Mouse (Mus musculus): ENCODE measurements around the gene Skiv2l. TPM values are rescaled to one million over a fixed set of nuclear protein-coding genes. Genes with fewer than 3 reads are reported as not detected.
A peak's percentile ranks its signal among the peaks of the same experiment; 100 is the strongest.

The Skiv2l gene
- polyA plus RNA-seq, 1 experiment from 2014 or later: 34.0 TPM

DNA sequence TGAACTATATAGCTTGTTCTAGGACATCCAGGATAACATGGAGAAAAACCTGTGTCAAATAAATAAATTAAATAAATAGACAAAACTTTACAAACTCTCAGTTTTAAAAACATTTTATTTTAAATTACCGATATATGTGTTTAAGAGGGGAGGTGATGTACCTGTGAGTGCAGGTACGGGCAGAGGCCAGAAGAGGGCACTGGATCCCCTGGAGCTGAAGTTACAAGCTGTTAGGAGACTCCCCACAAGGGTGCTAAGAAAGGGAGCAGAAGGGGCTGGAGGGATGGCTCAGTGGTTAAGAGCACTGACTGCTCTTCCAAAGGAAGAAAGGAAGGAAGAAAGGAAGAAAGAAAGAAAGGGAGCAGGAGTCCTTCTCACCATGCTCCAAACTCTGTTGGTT lies 41.4 kb upstream of the Skiv2l start:
- H3K36me3 ChIP-seq: peaks cover 11% of the 10 kb centered on the region
- peaks cover 40% of the 10 kb centered on the region for H3K4me1 ChIP-seq
- H3K9ac ChIP-seq: no peak overlapping the region
- 84% methylated on average over 2 of the region's 2 CpGs for WGBS (ENCODE audit: insufficient replicate concordance)
- H3K27ac ChIP-seq: no peak overlapping the region
- H3K4me3 ChIP-seq: no peak overlapping the region
- no peak for ATAC-seq
- H3K27me3 ChIP-seq (replicated peaks): no peaks in the 10 kb centered on the region
- H3K9me3 ChIP-seq (replicated peaks): no peaks in the 10 kb centered on the region
- no peak overlapping the region for H3K4me2 ChIP-seq

DNA sequence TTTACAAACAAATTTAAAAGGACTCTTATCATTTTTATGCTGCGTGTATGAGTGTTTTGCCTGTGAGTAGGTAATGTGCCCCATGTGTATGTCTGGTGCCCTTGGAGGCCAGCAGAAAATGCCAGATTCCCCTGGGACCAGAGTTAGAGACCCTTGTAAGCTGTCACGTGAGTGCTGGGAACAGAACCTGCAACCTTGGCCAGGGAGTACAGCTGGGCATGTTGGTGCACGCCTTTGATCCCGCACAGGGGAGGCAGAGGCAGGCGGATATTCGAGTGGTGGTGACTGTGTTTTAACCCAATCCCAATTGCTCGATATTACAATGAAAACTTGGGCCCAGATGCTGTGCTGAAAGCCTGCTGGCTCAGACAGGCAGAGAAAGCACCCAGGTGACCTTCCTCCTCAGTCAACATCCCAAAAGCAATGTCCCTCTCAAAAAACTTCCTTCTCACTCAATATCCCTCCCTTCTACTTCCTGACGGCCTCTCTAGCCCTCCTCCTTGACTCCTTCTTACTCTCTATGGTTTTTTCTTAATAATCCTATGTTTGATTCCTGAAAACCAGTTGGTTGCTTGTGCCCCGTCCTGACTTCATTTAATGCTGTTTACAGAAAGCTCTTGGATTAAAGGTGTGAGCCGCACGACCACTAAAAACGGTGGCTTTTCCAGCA lies 40.2 kb upstream of the Skiv2l start:
- Histone ChIP-seq H3K9ac (no peak overlapping the region), H3K27me3 (replicated peaks) (no peaks in the 10 kb centered on the region), H3K9me3 (replicated peaks) (no peaks in the 10 kb centered on the region), H3K36me3 (no peaks in the 10 kb centered on the region), H3K4me3 (no peak overlapping the region), H3K27ac (no peak overlapping the region), H3K4me2 (no peak overlapping the region), H3K4me1 (peaks cover 39% of the 10 kb centered on the region)
- ATAC-seq: no peak
- WGBS (ENCODE audit: insufficient replicate concordance): 75% methylated on average over 12 of the region's 12 CpGs

DNA sequence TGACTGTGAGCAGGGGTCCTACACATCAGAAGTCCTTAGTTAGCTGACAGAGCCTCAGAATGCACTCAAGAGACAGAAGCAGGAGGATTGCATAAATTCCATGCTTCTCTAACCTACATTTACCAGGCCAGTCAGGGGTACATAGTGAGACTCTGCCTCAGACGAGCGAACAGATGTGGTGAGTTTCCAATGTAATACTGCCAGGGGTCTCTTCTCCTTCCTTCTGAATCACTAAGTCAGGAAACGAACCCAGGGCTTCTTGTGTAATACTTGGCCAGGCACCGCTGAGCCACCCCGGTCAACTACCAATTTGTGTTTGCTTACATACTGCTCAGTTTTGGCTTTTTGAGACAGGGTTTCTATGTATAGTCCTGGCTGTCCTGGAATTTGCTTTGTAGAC lies 37.9 kb upstream of the Skiv2l start:
- ATAC-seq: no peak
- H3K27me3 ChIP-seq (replicated peaks): no peaks in the 10 kb centered on the region
- 49% methylated on average over 5 of the region's 5 CpGs for WGBS (ENCODE audit: insufficient replicate concordance)
- H3K4me2 ChIP-seq: no peak overlapping the region
- H3K36me3 ChIP-seq: no peaks in the 10 kb centered on the region
- H3K4me3 ChIP-seq: no peak overlapping the region
- H3K27ac ChIP-seq: no peak overlapping the region
- H3K4me1 ChIP-seq: peaks cover 38% of the 10 kb centered on the region
- H3K9ac ChIP-seq: no peak overlapping the region
- H3K9me3 ChIP-seq (replicated peaks): no peaks in the 10 kb centered on the region

DNA sequence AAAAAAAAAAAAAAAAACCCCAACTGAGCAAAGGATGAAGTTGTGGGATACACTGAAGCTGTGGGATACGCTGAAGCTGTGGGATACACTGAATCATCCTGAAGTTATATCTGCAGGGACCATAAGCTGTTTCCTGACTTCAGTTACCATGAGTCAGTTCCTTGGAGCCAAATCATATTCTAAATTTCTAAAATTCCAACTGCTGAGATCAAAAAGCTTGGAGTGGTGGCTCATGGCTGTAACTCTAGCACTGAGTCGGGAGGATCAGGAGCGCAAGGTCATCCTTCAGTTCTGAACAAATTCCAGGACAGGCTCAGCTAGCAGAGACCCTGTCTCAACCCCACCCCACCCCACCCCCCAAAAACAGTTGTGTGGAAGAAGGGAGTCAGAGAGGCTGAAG lies 35.6 kb upstream of the Skiv2l start:
- 78% methylated on average over 3 of the region's 3 CpGs for WGBS (ENCODE audit: insufficient replicate concordance)
- H3K9ac ChIP-seq: no peak overlapping the region

DNA sequence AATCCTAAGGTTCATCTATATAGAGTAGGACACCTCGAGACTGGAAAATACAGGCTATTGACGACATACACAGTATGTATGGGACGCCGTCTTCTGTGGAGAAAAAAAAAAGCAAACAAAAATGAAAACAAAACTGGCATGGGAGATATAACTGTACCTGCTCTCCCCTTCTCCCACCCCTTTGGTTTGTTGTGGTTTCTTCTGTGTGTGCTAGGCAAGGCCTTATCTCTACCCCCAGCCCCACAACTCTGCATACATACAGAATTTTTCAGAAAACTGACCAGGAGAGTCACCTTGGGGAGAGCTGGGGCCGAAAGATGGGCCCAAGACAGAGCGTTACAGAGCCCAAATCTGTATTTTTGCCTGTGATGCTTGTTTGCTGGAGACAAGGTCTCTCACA lies 34.7 kb upstream of the Skiv2l start:
- Histone ChIP-seq H3K4me1 (peaks cover 47% of the 10 kb centered on the region), H3K4me3 (no peak overlapping the region), H3K9ac (peak overlapping the region; percentile 6; the same call in 1 of the 2 replicates), H3K9me3 (replicated peaks) (no peaks in the 10 kb centered on the region), H3K27ac (no peak overlapping the region), H3K4me2 (0 out of 2 replicates have a peak overlapping the region, but pooled peaks have one; percentile 11), H3K27me3 (replicated peaks) (0 out of 2 replicates have a peak, but pooled peaks cover 4% of the 10 kb centered on the region), H3K36me3 (no peaks in the 10 kb centered on the region)
- 28% methylated on average over 6 of the region's 6 CpGs for WGBS (ENCODE audit: insufficient replicate concordance)
- ATAC-seq: peak; percentile 48

More for the DNA sequence above, 35.6 kb upstream of the Skiv2l start:
- Histone ChIP-seq H3K4me3 (no peak overlapping the region), H3K36me3 (no peaks in the 10 kb centered on the region), H3K4me1 (peaks cover 45% of the 10 kb centered on the region), H3K4me2 (no peak overlapping the region), H3K27ac (no peak overlapping the region), H3K9me3 (replicated peaks) (no peaks in the 10 kb centered on the region), H3K27me3 (replicated peaks) (0 out of 2 replicates have a peak, but pooled peaks cover 4% of the 10 kb centered on the region)
- no peak for ATAC-seq

DNA sequence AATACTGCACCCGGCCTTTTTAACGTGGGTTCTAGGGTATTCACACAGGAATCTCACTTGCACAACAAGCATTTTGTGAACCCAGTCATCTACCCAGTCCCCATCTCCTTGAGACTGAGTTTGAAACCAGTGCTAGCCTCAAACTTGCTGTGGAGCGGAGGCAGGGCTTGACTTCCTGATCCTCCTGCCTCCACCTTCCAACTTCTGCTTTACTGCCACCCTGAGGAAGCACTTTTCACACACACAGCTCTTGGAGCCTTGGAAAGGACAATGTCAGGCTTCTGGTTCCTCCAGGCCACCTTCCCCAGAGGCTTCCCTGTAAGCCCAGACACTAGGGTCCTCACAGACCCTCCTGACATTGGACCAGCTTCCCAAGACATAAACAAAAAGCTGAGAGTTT lies 33.3 kb upstream of the Skiv2l start:
- H3K4me1 ChIP-seq: peaks cover 51% of the 10 kb centered on the region
- H3K9me3 ChIP-seq (replicated peaks): no peaks in the 10 kb centered on the region
- WGBS (ENCODE audit: insufficient replicate concordance): 51% methylated on average over 3 of the region's 3 CpGs
- H3K4me2 ChIP-seq: no peak overlapping the region
- ATAC-seq: no peak
- 0 out of 2 replicates have a peak, but pooled peaks cover 4% of the 10 kb centered on the region for H3K27me3 ChIP-seq (replicated peaks)
- H3K27ac ChIP-seq: no peak overlapping the region
- H3K9ac ChIP-seq: no peak overlapping the region
- H3K36me3 ChIP-seq: no peaks in the 10 kb centered on the region
- H3K4me3 ChIP-seq: no peak overlapping the region

DNA sequence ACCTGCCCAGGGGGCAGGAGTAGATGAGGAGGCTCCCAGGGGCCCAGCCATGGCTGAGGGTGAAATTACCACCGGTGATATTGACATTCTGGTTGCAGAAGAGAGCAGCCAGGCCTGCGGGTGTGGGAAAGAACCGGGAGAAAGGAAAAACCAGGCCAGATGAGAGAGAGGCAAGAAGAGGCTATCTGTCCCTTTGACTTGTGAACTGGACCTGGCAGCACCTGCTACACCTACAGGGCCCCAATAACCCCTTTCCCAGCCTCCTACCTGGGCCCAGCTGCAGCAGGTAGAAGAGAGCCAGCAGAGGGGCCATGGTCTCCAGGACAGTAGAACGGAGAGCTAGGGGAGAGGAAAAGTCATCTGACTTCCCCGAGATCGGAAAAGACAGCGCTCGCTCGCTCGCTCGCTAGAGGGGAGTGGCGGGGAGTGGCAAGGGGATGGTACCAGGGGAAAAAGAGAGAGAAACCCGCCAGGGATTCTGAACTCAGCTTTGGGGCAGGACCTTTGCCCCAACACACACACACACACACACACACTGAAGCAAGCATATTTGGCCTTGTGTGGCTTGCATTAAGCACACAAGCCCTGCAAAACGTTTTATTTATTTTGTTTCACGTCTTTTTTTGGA lies 31.8 kb upstream of the Skiv2l start, which contains the start of gene Gm20547:
Gene Gm20547, minus strand, starts transcription at position 360 of the 628 bp plus-strand sequence.
- Histone ChIP-seq H3K27ac (peak within 1 kb of the TSS; percentile 53; the same call in 1 of the 2 replicates), H3K9me3 (replicated peaks) (no peaks in the 10 kb centered on the region), H3K4me1 (peaks cover 51% of the 10 kb centered on the region), H3K4me3 (peak within 1 kb of the TSS; percentile 26), H3K9ac (peak within 1 kb of the TSS; percentile 18; the same call in 1 of the 2 replicates), H3K4me2 (peak within 1 kb of the TSS; percentile 54), H3K27me3 (replicated peaks) (0 out of 2 replicates have a peak, but pooled peaks cover 4% of the 10 kb centered on the region), H3K36me3 (no peaks in the 10 kb centered on the region)
- 0 out of 2 replicates have a peak, but pooled peaks have one; percentile 14 for ATAC-seq
- 22% methylated on average over 15 of the region's 15 CpGs for WGBS (ENCODE audit: insufficient replicate concordance)

DNA sequence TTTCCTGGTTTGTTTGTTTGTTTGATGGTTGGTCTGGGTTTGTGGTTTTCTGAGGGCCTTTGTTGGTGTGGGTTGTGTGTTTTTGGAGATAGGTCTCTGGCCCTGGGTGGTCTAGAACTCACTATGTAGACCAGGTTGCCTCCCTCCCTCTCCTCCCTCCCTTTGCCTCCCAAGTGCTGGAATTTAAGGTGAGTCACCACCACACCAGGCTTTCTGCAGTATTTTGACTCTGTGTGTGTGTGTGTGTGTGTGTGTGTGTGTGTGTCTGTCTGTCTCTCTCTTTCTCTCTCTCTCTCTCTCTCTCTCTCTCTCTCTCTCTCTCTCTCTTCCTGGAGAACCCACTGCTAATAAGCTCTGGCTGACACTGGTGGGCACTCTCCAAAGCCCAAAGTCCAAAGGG lies 31.2 kb upstream of the Skiv2l start:
- no peak for ATAC-seq
- Histone ChIP-seq H3K36me3 (no peaks in the 10 kb centered on the region), H3K9me3 (replicated peaks) (no peaks in the 10 kb centered on the region), H3K27ac (0 out of 2 replicates have a peak overlapping the region, but pooled peaks have one; percentile 53), H3K9ac (0 out of 2 replicates have a peak overlapping the region, but pooled peaks have one; percentile 18), H3K4me3 (no peak overlapping the region), H3K27me3 (replicated peaks) (0 out of 2 replicates have a peak, but pooled peaks cover 4% of the 10 kb centered on the region), H3K4me1 (peaks cover 45% of the 10 kb centered on the region), H3K4me2 (peak overlapping the region; percentile 54)

DNA sequence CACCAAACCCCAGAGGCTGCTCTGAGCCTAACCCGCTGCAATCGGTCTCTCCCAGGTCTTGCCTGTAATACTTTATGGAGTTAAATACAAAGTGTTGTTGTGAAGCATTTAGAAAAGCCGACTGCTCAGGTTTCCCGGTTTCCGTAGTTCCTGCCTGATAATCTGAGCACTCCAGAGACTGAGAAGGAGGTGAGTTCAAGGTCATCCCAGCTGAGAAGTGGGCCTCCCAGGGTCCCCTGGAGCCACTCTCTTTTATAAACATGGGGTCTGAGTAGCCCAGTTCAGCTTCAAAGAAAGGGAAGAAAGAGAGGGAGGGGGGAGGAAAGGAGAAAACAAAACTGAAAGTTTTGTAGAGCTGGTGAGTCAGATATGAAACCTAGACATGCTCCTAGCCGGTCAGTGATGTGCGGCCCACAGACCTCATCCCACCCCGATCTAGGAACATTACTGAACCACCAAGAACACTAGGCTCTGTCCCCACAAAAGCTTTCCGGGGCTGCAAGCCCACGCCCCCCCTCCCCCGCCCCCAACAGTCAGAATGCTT lies 29.4 kb upstream of the Skiv2l start, which contains the start of gene Zbtb12:
Gene Zbtb12, plus strand, starts transcription at position 148 of the 544 bp plus-strand sequence.
- Histone ChIP-seq H3K27ac (no peak within 1 kb of the TSS), H3K4me2 (0 out of 2 replicates have a peak within 1 kb of the TSS, but pooled peaks have one; percentile 15), H3K36me3 (0 out of 2 replicates have a peak, but pooled peaks cover 2% of the 10 kb centered on the region), H3K4me1 (peaks cover 28% of the 10 kb centered on the region), H3K9ac (no peak within 1 kb of the TSS), H3K9me3 (replicated peaks) (no peaks in the 10 kb centered on the region), H3K4me3 (no peak within 1 kb of the TSS), H3K27me3 (replicated peaks) (0 out of 2 replicates have a peak, but pooled peaks cover 4% of the 10 kb centered on the region)
- WGBS (ENCODE audit: insufficient replicate concordance): 62% methylated on average over 11 of the region's 11 CpGs
- no peak for ATAC-seq

DNA sequence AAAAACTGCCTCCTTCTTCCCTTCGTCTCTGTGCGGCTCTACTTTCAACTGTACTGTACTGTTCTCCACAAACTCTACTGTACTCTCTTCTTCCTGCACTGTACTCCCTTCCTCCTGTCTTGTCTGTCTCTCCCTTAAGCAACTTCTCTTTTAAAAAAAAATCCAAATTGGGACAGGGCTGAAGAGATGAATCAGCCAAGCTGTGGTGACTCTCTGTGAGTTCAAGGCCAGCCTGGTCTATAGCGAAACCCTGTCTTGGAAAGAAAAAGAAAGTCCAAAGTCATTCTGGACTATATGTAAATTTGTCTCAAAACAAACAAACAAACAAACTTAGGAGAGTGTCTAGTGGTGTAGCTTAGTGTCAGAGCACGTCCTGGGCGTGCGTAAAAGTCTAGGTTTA lies 24.3 kb upstream of the Skiv2l start:
- 76% methylated on average over 6 of the region's 6 CpGs for WGBS (ENCODE audit: insufficient replicate concordance)
- peaks cover 23% of the 10 kb centered on the region for H3K27me3 ChIP-seq (replicated peaks)
- no peak for ATAC-seq
- H3K9ac ChIP-seq: no peak overlapping the region
- 0 out of 2 replicates have a peak, but pooled peaks cover under 1% of the 10 kb centered on the region for H3K4me1 ChIP-seq
- 0 out of 2 replicates have a peak, but pooled peaks cover 2% of the 10 kb centered on the region for H3K36me3 ChIP-seq
- no peak overlapping the region for H3K4me3 ChIP-seq
- H3K9me3 ChIP-seq (replicated peaks): no peaks in the 10 kb centered on the region
- no peak overlapping the region for H3K27ac ChIP-seq
- H3K4me2 ChIP-seq: no peak overlapping the region

DNA sequence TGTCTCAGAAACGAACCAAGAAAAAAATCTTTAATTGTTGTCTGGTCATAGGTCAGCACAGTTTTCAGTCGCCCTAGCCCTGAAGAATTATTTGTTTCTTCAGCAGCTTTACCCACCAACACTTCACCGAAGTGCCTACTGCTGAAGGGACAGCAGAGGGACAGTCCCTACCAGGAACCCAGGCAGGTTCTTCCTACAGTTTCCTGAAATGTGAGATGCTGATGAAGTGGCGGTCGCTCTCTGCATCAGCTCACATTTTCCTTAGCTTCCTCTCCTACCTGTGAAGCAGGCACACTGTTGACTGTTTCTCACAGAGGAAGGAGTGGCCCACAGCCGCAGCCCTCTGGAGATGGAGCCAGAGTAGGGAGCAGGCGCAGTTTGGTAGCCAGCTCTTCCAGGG lies 16.0 kb upstream of the Skiv2l start:
- no peaks in the 10 kb centered on the region for H3K9me3 ChIP-seq (replicated peaks)
- H3K4me1 ChIP-seq: no peaks in the 10 kb centered on the region; the same call in 1 of the 2 replicates
- no peak overlapping the region for H3K4me3 ChIP-seq
- no peak for ATAC-seq
- peaks cover 23% of the 10 kb centered on the region for H3K27me3 ChIP-seq (replicated peaks)
- H3K9ac ChIP-seq: no peak overlapping the region
- no peaks in the 10 kb centered on the region for H3K36me3 ChIP-seq
- no peak overlapping the region for H3K27ac ChIP-seq
- WGBS (ENCODE audit: insufficient replicate concordance): 48% methylated on average over 7 of the region's 7 CpGs
- no peak overlapping the region for H3K4me2 ChIP-seq
